Mouse (Mus musculus) CH12.LX (cell line): ENCODE data around the gene Angel1. TPM values are rescaled to one million over a fixed set of nuclear protein-coding genes. Genes with fewer than 3 reads are reported as not detected.

ENCODE experiments used
- DNase-seq: peaks from one replicate; pipeline ENCODE4 v3.0.0-alpha.2; 2013; ENCODE audit errors: extremely low read depth
- H3K27ac ChIP-seq: 2 replicates; pipeline ENCODE4 v1.5.1; 2012; ENCODE audit warnings: low read depth, mild to moderate bottlenecking, control low read depth, moderate library complexity; ENCODE audit not compliant: insufficient read depth
- H3K27me3 ChIP-seq: replicated peaks from 2 replicates; pipeline ENCODE3; 2012; ENCODE audit warnings: inconsistent platforms
- H3K36me3 ChIP-seq, 2 experiments: replicated peaks in 1 of 2; 2 replicates each; pipeline versions ENCODE3 to v1.6.1; 2012; ENCODE audit warnings: inconsistent platforms in 1 of 2, low read length in 1 of 2, mild to moderate bottlenecking in 1 of 2, mixed read lengths in 1 of 2, moderate library complexity in 1 of 2; ENCODE audit not compliant: control insufficient read depth in 1 of 2, insufficient read depth in 1 of 2
- H3K4me1 ChIP-seq, 2 experiments: 2 replicates each; pipeline ENCODE4 v1.6.1; 2012; ENCODE audit warnings: inconsistent platforms in 1 of 2, moderate library complexity in 1 of 2; ENCODE audit not compliant: insufficient read depth in 2 of 2, control insufficient read depth in 1 of 2
- H3K4me2 ChIP-seq: 2 replicates; pipeline ENCODE4 v1.6.1; 2012; ENCODE audit warnings: low read depth, mild to moderate bottlenecking, control low read depth; ENCODE audit not compliant: poor library complexity, insufficient read depth, severe bottlenecking
- H3K4me3 ChIP-seq, 3 experiments: fragments of 150-350 bp in 1 of 3; sonication (generic) in 1 of 3; replicated peaks in 1 of 3; 2 replicates each; pipeline versions ENCODE3 to v1.5.1; 2011 to 2012; ENCODE audit warnings: low read depth in 2 of 3, low read length in 2 of 3, mild to moderate bottlenecking in 2 of 3, moderate library complexity in 2 of 3, control low read depth in 1 of 3, improper control_type of control experiment in 1 of 3, inconsistent platforms in 1 of 3, mixed read lengths in 1 of 3; ENCODE audit not compliant: poor library complexity in 1 of 3
- H3K79me2 ChIP-seq: replicated peaks from 2 replicates; pipeline ENCODE4 v1.6.1; 2012; ENCODE audit warnings: mild to moderate bottlenecking, moderate library complexity; ENCODE audit not compliant: control insufficient read depth, poor library complexity, insufficient read depth, severe bottlenecking; ENCODE audit errors: extremely low read depth
- H3K9ac ChIP-seq: 2 replicates; pipeline ENCODE4 v1.6.1; 2012; ENCODE audit warnings: low read depth, mild to moderate bottlenecking, control low read depth, moderate library complexity; ENCODE audit not compliant: insufficient read depth
- H3K9me3 ChIP-seq: replicated peaks from 2 replicates; pipeline ENCODE3; 2012; ENCODE audit warnings: low read length, inconsistent platforms, mixed read lengths
- BHLHE40 ChIP-seq: IDR thresholded peaks from 2 replicates; pipeline ENCODE4 v1.6.1; 2011; ENCODE audit warnings: mild to moderate bottlenecking, low read depth, low read length, improper control_type of control experiment
- CHD2 ChIP-seq: IDR thresholded peaks from 2 replicates; pipeline ENCODE4 v1.6.1; 2011; ENCODE audit warnings: low read length, improper control_type of control experiment
- CTCF ChIP-seq, 2 experiments: IDR thresholded peaks in 1 of 2; conservative IDR thresholded peaks in 1 of 2; 2 replicates each; pipeline ENCODE4 v1.5.1; 2011 to 2012; ENCODE audit warnings: low read depth in 2 of 2, low read length in 2 of 2, improper control_type of control experiment in 1 of 2, inconsistent platforms in 1 of 2, mild to moderate bottlenecking in 1 of 2, moderate library complexity in 1 of 2
- E2F4 ChIP-seq: IDR thresholded peaks from 2 replicates; pipeline ENCODE4 v1.6.1; 2011; ENCODE audit warnings: low read depth, low read length, improper control_type of control experiment; ENCODE audit not compliant: insufficient replicate concordance
- ELF1 ChIP-seq: IDR thresholded peaks from 2 replicates; pipeline ENCODE4 v1.6.1; 2014; ENCODE audit warnings: low read depth, mild to moderate bottlenecking, inconsistent platforms, low read length, improper control_type of control experiment
- ETS1 ChIP-seq: conservative IDR thresholded peaks from 2 replicates; pipeline ENCODE4 v1.6.1; 2012; ENCODE audit warnings: low read depth, mild to moderate bottlenecking, inconsistent platforms, low read length, improper control_type of control experiment, moderate library complexity
- IRF4 ChIP-seq: IDR thresholded peaks from 2 replicates; pipeline ENCODE4 v1.6.1; 2014; ENCODE audit warnings: low read depth, mild to moderate bottlenecking, inconsistent platforms, low read length, improper control_type of control experiment
- JUN ChIP-seq: IDR thresholded peaks from 2 replicates; pipeline ENCODE4 v1.6.1; 2011; ENCODE audit warnings: low read depth, mild to moderate bottlenecking, low read length, improper control_type of control experiment, moderate library complexity; ENCODE audit not compliant: insufficient read depth
- KAT2A ChIP-seq: IDR thresholded peaks from 2 replicates; pipeline ENCODE4 v1.6.1; 2012; ENCODE audit warnings: low read length, improper control_type of control experiment, inconsistent platforms; ENCODE audit not compliant: insufficient replicate concordance
- MAX ChIP-seq: IDR thresholded peaks from 2 replicates; pipeline ENCODE4 v1.6.1; 2011; ENCODE audit warnings: low read length, improper control_type of control experiment
- MEF2A ChIP-seq: IDR thresholded peaks from 2 replicates; pipeline ENCODE4 v1.6.1; 2014; ENCODE audit warnings: low read depth, mild to moderate bottlenecking, inconsistent platforms, low read length, improper control_type of control experiment, borderline replicate concordance
- MXI1 ChIP-seq: IDR thresholded peaks from 2 replicates; pipeline ENCODE4 v1.6.1; 2011; ENCODE audit warnings: mild to moderate bottlenecking, low read depth, low read length, improper control_type of control experiment
- NRF1 ChIP-seq: IDR thresholded peaks from 2 replicates; pipeline ENCODE4 v1.6.1; 2014; ENCODE audit warnings: low read depth, mild to moderate bottlenecking, inconsistent platforms, low read length, improper control_type of control experiment, moderate library complexity
- POLR2A ChIP-seq: IDR thresholded peaks from 2 replicates; pipeline ENCODE4 v1.6.1; 2011; ENCODE audit warnings: low read depth, mild to moderate bottlenecking, improper control_type of control experiment, low read length
- RCOR1 ChIP-seq: conservative IDR thresholded peaks from 2 replicates; pipeline ENCODE4 v1.6.1; 2012; ENCODE audit warnings: low read depth, mild to moderate bottlenecking, inconsistent platforms, low read length, improper control_type of control experiment
- SIN3A ChIP-seq: IDR thresholded peaks from 2 replicates; pipeline ENCODE4 v1.6.1; 2012; ENCODE audit warnings: low read length, improper control_type of control experiment, inconsistent platforms
- UBTF ChIP-seq: IDR thresholded peaks from 2 replicates; pipeline ENCODE4 v1.6.1; 2012; ENCODE audit warnings: low read depth, mild to moderate bottlenecking, inconsistent platforms, low read length, improper control_type of control experiment, moderate library complexity
- USF1 ChIP-seq: IDR thresholded peaks from 2 replicates; pipeline ENCODE4 v1.6.1; 2014; ENCODE audit warnings: low read depth, mild to moderate bottlenecking, inconsistent platforms, low read length, improper control_type of control experiment
- USF2 ChIP-seq: conservative IDR thresholded peaks from 2 replicates; pipeline ENCODE4 v1.6.1; 2011; ENCODE audit warnings: low read depth, low read length, improper control_type of control experiment
- ZMIZ1 ChIP-seq: IDR thresholded peaks from 2 replicates; pipeline ENCODE4 v1.6.1; 2012; ENCODE audit warnings: low read depth, mild to moderate bottlenecking, inconsistent platforms, low read length, improper control_type of control experiment
- ZNF384 ChIP-seq: IDR thresholded peaks from 2 replicates; pipeline ENCODE4 v1.6.1; 2012; ENCODE audit warnings: low read depth, low read length, improper control_type of control experiment, inconsistent platforms
- dilution Hi-C: fragments of 300-500 bp; cut with MboI; formaldehyde crosslinking; loops from 2 replicates; pipeline ENCODE4 v1.14.3; 2020; ENCODE audit warnings: low sequenced_read_pairs; ENCODE audit not compliant: extremely low pct_unique_long_range_greater_than_20kb, extremely low pct_ligation_motif_present
- in situ Hi-C: fragments of 300-500 bp; cut with MboI; formaldehyde crosslinking; loops from 3 replicates; pipeline ENCODE4 v1.14.3; 2019; ENCODE audit warnings: low sequenced_read_pairs, low pct_ligation_motif_present, low pct_unique_long_range_greater_than_20kb, mixed read lengths
- polyA plus RNA-seq: library from polyadenylated mRNA; unstranded; fragments of >175 nt; gene quantifications from 2 replicates; pipeline ENCODE4 v1.2.1, GENCODE M21; 2012; ENCODE audit warnings: low read depth; ENCODE audit not compliant: insufficient read length
- total RNA-seq, 2 experiments: library from RNA; depleted of rRNA; stranded (reverse); fragments of 300-350 nt in 1 of 2; fragments of >200 nt in 1 of 2; gene quantifications; 2 replicates each; pipeline ENCODE4 v1.2.3; 2012 to 2014

The Angel1 gene
- total and polyA plus RNA-seq, 3 experiments: 1.0 to 9.3 (median 2.9) TPM

DNA sequence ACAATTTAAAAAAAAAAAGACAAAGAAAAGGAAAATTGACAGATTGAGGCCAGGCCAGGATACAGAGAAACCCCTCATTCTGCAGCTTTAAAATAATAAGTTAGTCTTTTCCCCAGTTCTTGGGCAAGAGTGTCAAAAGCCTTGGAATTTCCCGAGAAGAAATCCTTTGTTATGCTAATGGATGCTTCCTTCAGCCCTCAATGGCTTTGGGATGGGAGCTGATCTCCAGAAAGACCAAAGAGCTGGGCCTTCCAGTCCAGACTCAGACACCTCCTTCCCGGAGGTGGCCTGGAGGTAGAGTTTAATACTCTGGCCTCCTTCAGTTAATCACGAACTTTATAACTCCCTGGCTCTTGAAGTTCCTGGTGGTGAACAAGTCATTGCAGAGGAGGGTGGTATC is 44.7 kb upstream of the Angel1 start:
- dilution Hi-C loops (no loop called here), in situ Hi-C loops (loop anchor here (5.0 to 10.0 kb wide), 2 partner anchors 164 to 201 kb away; no protein-coding TSS in a partner anchor)
- Histone ChIP-seq H3K36me3 (no peaks in the 10 kb centered on the region), H3K27me3 (peaks cover 1% of the 10 kb centered on the region), H3K79me2 (no peaks in the 10 kb centered on the region), H3K4me2 (no peak overlapping the region), H3K4me1 (peaks cover 5 to 26% of the 10 kb centered on the region in 2 experiments; a peak in 3 of 4 replicates), H3K27ac (no peak overlapping the region), H3K9ac (no peak overlapping the region), H3K9me3 (no peaks in the 10 kb centered on the region), H3K4me3 (no peak overlapping the region)
- no peak for DNase-seq
- TF ChIP-seq USF1: no peak
- no peak for TF ChIP-seq RCOR1
- TF ChIP-seq SIN3A: no peak
- no peak for TF ChIP-seq BHLHE40
- no peak for TF ChIP-seq MEF2A
- TF ChIP-seq KAT2A: no peak
- no peak for TF ChIP-seq JUN
- TF ChIP-seq ZMIZ1: no peak
- TF ChIP-seq ETS1: no peak
- no peak for TF ChIP-seq CHD2
- TF ChIP-seq USF2: no peak
- TF ChIP-seq MAX: no peak
- no peak for TF ChIP-seq UBTF

DNA sequence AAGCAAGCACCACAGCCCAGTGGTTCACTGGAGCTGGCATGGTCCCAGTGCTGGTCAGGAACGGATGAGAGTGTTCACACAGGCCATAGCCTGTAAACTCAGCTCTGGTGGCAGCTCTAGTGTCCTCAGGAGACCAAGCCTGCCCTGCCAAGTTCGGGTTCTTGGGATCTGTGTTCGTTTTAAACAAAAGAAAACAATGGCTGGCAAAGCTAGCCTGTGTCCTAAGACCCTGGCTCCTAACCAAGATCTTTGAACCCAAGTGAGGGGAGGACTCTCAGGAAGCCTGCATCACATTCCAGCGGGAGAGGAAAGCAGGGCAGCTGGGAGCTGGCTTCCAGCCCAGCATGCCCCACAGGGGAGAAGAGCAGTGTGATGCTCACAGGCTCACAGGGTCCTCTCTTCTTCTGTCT is 44.0 kb upstream of the Angel1 start:
- no peak overlapping the region for H3K4me3 ChIP-seq
- TF ChIP-seq CHD2 (no peak), BHLHE40 (no peak), CTCF (conservative IDR thresholded peaks at IDR 0.05 in 1 of 2, IDR thresholded peaks at IDR 0.05 in 1 of 2; ENCODE audit: low read depth in 2 of 2, low read length in 2 of 2) (no peak), ZNF384 (no peak), MEF2A (no peak), ELF1 (no peak), MAX (no peak), POLR2A (no peak), E2F4 (no peak), MXI1 (no peak), NRF1 (no peak), IRF4 (no peak), ZMIZ1 (no peak)
- no peak overlapping the region for H3K4me2 ChIP-seq
- peaks cover 5 to 20% of the 10 kb centered on the region in 2 experiments; a peak in 2 of 4 replicates for H3K4me1 ChIP-seq
- H3K9me3 ChIP-seq: no peaks in the 10 kb centered on the region
- peaks cover 1% of the 10 kb centered on the region for H3K27me3 ChIP-seq
- dilution Hi-C loops: no loop called here
- H3K27ac ChIP-seq: no peak overlapping the region
- in situ Hi-C loops: loop anchor here (5.0 to 10.0 kb wide), 2 partner anchors 165 to 202 kb away; no protein-coding TSS in a partner anchor
- DNase-seq: no peak
- no peaks in the 10 kb centered on the region for H3K36me3 ChIP-seq
- no peaks in the 10 kb centered on the region for H3K79me2 ChIP-seq
- H3K9ac ChIP-seq: no peak overlapping the region
